Mouse (Mus musculus) right cerebral cortex, postnatal 36 days (tissue): ENCODE measurements at regions not wholly inside any gene's neighbourhood (a gene's known extent, or its start where the extent isn't known, plus 50 kb on each side); places are given as distances from the start of the nearest gene placed in this dataset.
A peak's percentile ranks its signal among the peaks of the same experiment; 100 is the strongest.

Experiments
- DNase-seq, 2 experiments: peaks; one replicate each; pipeline ENCODE4 v3.0.0; 2022; ENCODE audit warnings: low spot score in 2 of 2, mixed read lengths in 1 of 2

DNA sequence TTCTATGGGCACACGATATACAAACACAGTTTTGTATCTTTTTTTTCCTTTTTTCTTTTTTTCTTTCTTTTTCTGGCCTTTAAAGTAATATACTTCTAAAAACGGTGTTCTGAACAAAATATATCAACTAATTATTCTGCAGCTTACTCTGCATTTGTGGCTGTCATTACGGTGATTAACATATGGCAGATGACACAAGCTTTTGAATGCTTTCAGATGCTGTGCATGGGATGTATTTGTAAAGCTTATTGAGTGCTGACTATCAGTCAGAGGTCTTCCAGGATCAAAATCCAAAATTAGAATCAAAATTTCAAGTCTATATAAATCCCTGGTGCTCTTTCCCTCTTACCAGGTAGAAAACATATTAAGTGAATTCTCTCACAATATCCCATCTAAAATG lies 853.6 kb downstream of the Stpg2 start:
- no peak for DNase-seq

GRCm38 (mm10) chr3:140059522-140060110 lies 854.1 kb downstream of the Stpg2 start:
- DNase-seq: no peak

- DNase-seq: no peak
Observed at GRCm38 (mm10) chr3:140061769-140062381, 856.4 kb downstream of the Stpg2 start.

DNA sequence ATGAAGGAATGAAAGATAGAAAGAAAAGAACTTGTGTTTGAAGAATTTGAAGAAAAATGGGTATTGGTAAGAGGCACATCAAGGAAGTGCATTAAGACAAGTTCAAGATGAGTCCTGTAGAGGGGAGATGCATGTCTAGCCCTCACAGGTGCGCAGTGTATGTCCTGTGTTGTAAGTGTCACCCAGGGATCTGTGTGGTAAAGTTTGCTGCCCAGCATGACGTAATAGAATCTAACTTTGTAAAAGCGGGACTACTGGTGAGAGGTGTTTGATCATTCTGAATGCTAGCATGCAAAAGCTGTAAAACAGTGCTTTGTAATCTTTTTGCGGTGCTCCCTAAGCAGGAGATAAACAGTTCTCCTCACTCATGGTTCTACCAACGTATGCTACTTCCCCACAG lies 857.4 kb downstream of the Stpg2 start:
- DNase-seq: no peak

GRCm38 (mm10) chr3:140084333-140084732 lies 878.8 kb downstream of the Stpg2 start:
- DNase-seq: no peak

DNA sequence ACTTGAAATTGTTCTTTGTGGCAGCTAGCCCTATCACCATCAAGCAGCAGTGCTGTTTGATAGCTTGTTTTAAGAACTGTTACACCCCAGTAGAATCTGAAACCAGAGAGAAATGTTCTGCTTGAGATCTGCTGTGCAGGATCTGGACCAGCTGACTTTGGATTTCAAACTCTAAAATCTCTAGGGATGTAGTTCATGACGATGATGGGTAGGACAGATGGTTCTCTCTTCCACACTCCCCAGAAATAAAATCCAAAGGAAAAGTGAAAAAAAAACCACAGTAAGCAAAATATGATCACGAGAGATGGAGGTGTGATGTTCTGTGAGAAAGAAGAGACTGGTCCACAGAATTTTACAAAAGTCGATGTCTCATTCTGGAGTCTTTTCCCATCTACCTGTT lies 879.9 kb downstream of the Stpg2 start:
- DNase-seq: no peak

DNA sequence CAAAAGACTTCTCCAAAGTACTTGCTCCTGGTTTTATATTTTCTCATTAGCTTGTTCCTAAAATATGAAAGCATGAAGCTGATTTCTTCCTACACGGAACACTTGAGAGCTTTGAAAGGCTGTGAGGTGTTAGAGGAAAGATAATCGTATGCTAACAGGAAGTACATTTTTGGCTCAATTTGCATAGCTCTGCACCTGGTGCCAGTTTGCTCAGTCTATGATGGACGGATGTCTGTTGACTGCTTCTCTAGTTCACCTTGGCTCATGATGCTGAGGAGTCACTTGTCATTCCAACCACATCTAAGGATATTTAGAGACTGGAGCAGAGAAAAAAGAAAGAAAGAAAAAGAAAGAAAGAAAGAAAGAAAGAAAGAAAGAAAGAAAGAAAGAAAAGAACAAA lies 882.5 kb downstream of the Stpg2 start:
- DNase-seq: no peak

DNA sequence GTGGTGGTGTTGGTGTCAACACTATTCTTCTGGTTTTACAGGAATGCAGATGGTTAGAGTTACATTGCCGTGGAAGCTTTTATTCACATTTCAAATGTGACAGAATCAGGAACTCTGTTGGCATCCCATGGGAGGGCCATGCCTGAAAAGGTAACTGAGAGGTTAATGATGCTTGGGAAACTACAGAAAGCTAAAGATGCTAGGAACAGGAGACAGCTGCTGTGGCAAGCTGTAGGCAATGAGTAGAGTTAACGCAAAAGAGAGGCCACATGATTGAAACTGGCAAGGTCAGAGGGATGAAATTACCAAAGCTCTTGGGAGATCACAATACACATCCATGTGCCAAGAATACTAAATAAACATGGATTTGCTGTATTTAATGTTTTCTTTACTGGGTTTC lies 886.4 kb downstream of the Stpg2 start:
- no peak for DNase-seq

DNA sequence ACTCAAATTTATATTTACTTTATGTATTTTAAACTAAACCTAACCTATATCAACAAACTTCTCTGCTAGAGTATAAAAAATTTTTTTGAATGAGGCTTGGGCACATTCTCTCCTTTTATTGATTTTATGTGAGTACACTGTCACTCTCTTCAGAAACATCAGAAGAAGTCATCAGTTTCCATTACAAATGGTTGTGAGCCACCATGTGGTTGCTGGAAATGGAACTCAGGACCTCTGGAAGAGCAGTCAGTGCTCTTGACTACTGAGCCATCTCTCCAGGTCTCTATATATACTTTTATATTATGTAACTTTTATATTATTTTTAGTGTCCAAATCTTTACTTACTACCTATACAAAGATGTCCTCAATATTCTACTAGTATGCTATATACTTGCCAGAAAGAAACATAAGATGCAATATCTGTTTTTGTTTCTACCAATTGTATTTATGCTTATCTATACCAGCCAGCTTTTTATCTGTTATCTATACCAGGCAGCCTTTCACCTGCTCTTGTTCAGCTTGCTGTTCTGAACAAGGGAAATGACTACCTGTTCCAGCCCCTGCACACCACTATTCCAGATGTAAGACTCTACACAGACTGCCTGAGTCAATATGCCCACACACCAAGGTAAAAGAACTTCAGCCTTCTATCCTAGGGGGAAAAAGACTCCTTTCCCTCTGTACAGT lies 891.5 kb downstream of the Stpg2 start:
- DNase-seq: no peak

DNA sequence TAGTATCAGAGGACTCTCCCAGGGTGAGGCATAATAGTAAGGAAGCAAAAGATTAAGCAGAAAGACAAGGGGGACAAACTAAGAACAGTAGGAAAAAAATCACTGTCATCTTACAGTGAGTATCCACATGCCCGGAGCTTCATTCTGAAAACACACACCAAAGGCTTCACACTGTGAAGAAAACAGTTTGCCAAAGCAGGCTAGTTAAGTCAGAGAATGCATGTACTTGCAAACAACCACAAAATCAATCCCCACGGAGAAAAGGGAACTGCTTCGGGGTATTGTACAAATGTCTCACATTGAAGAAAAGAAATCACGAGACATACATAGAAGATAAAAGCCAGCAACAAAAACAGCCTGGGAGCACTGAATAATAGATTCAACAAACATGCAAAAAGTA lies 903.9 kb downstream of the Stpg2 start:
- DNase-seq: no peak

GRCm38 (mm10) chr3:140111414-140112172 lies 906.1 kb downstream of the Stpg2 start:
- DNase-seq: no peak

DNA sequence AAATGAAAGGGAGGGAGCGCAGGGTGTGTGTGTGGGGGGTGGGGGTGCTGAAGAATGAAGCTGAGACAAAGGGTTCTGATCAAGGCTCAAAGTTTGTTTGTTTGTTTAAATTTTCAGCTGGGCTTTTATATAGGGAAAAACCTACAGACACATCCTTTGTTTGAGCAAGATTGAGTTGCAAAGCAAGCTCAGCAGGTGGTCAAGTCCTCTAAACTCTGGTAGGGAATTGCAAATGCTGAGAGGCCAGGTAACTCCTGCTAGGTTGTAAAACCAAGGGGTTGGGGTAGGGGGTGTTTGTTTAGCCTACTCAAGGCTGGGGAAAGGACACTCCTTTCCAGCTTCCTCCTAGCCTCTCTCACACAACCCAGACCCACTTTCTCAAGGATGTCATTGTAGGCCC lies 909.6 kb downstream of the Stpg2 start:
- DNase-seq: no peak

DNA sequence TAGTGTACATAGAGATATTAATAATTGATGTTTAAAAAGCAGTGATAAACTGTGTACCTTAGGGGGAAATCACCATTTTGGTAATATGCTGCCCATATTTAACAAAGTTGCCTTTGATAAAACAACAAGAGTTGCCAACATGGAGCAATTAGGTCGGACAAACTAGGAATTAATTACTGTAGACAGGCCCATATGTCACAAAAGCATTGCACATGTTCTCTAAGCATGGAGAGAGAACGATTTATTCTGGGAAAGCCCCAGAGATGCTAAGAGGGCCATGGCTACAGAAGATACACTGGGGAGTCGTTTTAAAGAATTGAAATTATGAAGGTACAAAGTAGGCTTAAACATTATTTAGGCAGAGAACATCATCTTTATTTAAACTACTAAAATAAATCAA lies 921.8 kb downstream of the Stpg2 start:
- no peak for DNase-seq

GRCm38 (mm10) chr3:140129065-140129778 lies 923.7 kb downstream of the Stpg2 start:
- DNase-seq: no peak

DNA sequence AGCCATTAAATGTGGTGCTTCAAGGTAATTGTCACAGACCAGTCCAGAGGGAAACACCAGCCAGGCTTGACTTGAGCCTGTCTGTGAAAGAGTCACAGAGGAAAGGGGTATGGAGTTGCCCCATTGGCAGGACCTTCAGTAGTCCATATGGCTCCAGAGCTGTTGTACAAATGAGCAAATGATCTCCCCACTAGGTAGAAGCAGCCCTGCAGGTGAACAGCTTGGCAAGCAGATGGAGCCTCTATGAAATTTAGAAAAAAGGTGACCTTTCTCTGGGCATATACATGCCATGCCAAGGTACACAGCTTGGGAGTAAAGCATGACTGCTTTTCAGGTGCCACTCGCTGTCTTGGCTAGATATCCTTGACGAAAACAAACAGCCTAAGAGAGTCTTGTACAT lies 938.4 kb downstream of the Stpg2 start:
- DNase-seq: no peak

- DNase-seq: peak in 1 of 2 experiments; percentile 12
Observed at GRCm38 (mm10) chr3:140147158-140147933, 941.9 kb downstream of the Stpg2 start.

DNA sequence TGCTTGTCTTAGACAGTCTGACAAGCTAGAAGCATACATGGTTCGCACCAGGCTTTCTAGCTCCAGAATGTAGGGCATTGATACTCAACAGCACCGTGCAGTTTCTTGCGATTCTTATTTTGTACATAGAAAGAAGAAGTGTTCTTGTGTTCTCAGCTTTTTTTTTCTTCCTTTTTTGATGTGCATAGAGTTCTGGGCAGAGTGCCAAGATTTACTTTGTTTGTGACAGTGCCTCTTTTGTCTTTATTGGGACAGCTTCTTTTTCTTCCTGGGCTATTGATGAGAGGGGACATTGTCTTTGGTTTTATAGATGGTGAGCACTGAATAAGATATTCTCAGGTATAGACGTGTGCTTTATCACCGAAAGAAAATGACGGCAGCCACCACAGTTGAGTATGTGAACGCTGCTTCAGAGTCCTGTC lies 945.0 kb downstream of the Stpg2 start:
- no peak for DNase-seq

DNA sequence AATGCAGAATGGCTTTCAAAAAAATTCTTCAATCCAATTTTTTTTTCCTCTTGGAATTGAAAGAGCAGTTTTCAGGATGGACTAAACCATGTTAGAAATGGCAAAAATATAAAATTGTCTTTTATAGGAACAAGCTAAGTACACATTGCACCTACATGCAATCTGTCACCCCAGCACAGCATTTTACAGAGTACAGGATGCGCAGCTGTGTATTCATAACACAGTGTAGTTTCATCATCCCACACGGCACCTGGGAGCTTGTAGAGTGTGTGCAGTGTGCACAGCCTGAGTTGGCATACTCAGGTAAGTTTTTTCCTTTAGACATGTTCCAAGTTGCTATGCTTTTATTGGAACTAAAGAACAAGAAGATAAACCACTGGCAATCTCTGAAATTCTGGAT lies 974.0 kb downstream of the Stpg2 start:
- peak; percentile 70 to 78 for DNase-seq

GRCm38 (mm10) chr3:140182690-140183089 lies 977.2 kb downstream of the Stpg2 start:
- no peak for DNase-seq

DNA sequence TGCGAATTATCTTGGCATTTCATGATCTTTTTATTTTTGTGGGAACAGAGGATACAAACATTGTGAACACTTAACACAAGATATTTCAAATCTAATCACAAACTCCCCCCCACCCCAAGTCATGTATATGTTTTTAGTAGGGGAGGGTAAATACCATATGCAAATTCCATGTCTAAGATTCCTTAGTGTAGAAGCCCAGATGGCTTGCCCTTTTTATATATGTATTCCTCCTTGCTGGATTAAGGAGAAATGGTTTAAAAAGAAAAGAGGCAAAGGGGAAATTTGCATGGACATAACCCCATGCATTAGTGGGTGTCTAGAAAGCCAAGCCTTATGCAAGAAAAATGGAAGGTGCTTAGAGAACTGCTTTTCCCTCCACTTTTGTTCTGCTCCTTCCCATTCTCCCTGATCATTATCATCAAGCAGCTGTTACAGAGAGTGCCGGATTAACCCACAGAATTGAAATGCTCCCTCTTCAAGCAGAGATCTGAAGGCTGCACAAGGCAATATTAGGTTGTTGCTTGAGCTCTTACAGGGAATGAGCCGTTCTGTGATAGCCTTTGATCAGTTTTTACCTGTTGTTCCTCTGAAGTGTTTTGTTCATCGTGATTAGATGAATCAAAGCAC lies 979.5 kb downstream of the Stpg2 start:
- DNase-seq: no peak

GRCm38 (mm10) chr3:140205914-140206313 lies 1000.4 kb downstream of the Stpg2 start:
- no peak for DNase-seq
